Mouse (Mus musculus): ENCODE results near the gene Atp6v1g2. TPM values are rescaled to one million over a fixed set of nuclear protein-coding genes. Genes with fewer than 3 reads are reported as not detected.

Atp6v1g2 gene
- polyA plus RNA-seq, 1 experiment from 2014 or later, result 4.3 TPM

DNA sequence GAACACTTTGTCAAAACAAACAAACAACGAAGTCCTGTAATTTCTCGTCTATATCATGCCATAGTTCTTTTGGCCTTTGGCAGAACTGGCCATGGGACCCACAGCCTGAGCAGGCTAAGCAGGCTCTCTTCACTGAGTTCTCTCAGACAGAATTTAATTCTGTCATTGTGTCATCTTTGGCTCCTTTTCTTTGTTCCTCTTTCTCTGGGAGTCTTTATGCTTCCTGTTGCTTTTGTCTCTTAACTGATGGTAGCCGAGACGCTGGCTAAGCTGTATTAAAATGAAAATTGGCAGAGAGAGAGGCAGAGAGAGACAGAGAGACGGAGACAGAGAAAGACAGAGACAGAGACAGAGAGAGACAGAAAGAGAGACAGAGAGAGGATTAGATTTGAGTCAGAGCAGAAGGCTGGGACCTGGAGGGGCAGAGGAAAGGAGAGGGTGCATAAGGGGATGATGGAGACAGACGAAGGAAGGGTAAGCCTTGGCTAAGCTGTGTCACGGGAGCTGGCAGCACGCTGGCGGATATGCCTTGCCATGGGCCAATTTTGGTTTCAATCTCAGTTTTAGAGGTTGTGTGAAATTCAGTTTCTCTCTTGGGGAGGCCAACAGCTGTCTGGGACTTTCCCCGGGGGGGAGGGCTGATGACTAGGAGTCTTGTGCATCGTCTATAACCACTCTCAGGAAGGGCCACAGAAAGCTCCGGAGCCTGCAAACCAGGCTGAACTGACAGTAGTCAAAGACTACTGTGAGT, 23.5 kb upstream of the Atp6v1g2 start:
- ATAC-seq, result no peak

DNA sequence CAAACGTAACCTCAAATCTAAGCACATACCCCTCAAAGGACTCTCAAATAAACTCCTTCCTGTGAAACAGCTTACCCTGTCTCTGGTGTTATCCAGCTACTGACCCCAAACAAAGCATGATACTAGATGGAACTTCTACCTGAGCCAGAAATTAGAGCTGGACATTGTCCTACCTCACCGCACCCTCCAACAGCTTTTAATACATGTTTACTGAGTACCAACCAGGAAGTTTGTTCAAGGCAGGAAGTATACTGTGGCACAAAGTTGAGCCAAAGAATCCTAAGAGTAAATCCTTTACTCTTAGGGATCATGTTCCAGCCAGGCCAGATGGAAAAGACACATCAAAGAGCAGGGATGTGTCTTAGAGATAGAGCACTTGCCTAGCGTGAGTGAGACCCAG, 22.9 kb upstream of the Atp6v1g2 start:
- ATAC-seq, result no peak
- no peak overlapping the region for H3K4me3 ChIP-seq (replicated peaks)
- no peak overlapping the region for H3K9ac ChIP-seq
- H3K27me3 ChIP-seq (replicated peaks), result no peaks in the 10 kb centered on the region
- H3K36me3 ChIP-seq, result no peaks in the 10 kb centered on the region
- no peaks in the 10 kb centered on the region for H3K4me1 ChIP-seq (replicated peaks)
- no peaks in the 10 kb centered on the region for H3K9me3 ChIP-seq
- H3K4me2 ChIP-seq (replicated peaks), result no peak overlapping the region
- no peak overlapping the region for H3K27ac ChIP-seq
- WGBS, result 57% methylated on average over 3 of the region's 3 CpGs

More for the DNA sequence above, 23.5 kb upstream of the Atp6v1g2 start:
- Histone ChIP-seq H3K27me3 (replicated peaks) (0 out of 2 replicates have a peak, but pooled peaks cover 2% of the 10 kb centered on the region), H3K36me3 (no peaks in the 10 kb centered on the region), H3K4me3 (replicated peaks) (no peak overlapping the region), H3K4me1 (replicated peaks) (no peaks in the 10 kb centered on the region), H3K27ac (no peak overlapping the region), H3K9ac (no peak overlapping the region), H3K9me3 (no peaks in the 10 kb centered on the region), H3K4me2 (replicated peaks) (no peak overlapping the region)
- 79% methylated on average over 12 of the region's 12 CpGs for WGBS

DNA sequence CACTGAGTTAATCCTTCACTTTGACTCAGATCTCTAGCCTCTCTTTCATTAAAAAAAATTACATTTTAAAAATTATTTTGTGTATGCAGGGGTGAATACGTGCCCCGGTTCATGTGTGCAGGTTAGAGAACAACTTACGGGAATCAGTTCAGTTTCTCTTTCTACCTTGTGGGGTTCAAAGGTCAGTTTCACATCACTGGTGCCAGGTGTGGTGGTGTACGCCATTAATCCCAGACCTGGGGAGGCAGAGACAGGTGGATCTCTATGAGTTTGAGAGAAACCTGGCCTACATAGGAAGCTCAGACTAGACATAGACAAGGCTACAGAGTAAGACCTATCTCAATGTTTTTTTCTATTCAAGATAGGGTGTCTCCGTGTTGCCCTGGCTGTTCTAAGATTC, 20.4 kb upstream of the Atp6v1g2 start:
- Histone ChIP-seq H3K36me3 (no peaks in the 10 kb centered on the region), H3K27me3 (replicated peaks) (no peaks in the 10 kb centered on the region), H3K4me1 (replicated peaks) (no peaks in the 10 kb centered on the region), H3K27ac (no peak overlapping the region), H3K9ac (no peak overlapping the region), H3K4me2 (replicated peaks) (no peak overlapping the region), H3K4me3 (replicated peaks) (no peak overlapping the region), H3K9me3 (no peaks in the 10 kb centered on the region)
- no peak for ATAC-seq
- 83% methylated on average over 5 of the region's 5 CpGs for WGBS

DNA sequence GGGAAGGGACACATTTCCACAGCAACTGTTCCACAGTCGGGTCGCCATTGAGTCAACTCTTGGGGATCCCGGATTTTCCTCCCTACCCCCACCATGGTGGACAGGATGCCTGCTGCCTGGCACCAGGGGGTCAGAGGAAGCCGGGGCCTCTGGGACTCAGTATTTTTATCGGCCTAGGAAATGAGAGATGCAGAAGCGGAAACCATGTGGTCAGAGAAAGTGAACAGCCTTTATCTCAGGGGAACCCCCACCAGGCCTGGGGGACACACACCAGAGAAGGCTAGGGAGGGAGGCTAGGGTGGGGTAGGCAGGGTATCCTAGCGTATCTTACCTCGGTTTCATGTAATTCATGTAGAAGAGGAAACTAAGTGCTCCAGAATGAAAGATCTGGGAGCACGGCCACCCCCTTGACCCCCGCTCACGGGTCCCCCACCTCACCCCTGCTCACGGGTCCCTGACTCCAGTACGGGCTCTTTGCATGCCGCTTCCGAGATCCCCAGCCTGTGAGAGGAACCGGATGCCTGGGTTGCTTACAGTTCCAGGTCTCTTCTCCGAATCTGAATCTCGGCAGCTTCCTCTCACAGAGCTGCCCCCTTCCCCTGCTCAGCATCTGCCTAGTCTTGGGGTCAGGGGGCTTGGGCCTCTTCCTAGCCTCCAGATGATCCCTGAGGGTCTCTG, 14.8 kb upstream of the Atp6v1g2 start:
- H3K27me3 ChIP-seq (replicated peaks), result no peaks in the 10 kb centered on the region
- no peak for ATAC-seq
- H3K36me3 ChIP-seq, result peaks cover 8% of the 10 kb centered on the region; the same call in 1 of the 2 replicates
- no peak overlapping the region for H3K4me3 ChIP-seq (replicated peaks)
- no peaks in the 10 kb centered on the region for H3K9me3 ChIP-seq
- no peak overlapping the region for H3K27ac ChIP-seq
- WGBS, result 76% methylated on average over 18 of the region's 18 CpGs
- H3K9ac ChIP-seq, result no peak overlapping the region
- peaks cover 14% of the 10 kb centered on the region for H3K4me1 ChIP-seq (replicated peaks)
- no peak overlapping the region for H3K4me2 ChIP-seq (replicated peaks)

DNA sequence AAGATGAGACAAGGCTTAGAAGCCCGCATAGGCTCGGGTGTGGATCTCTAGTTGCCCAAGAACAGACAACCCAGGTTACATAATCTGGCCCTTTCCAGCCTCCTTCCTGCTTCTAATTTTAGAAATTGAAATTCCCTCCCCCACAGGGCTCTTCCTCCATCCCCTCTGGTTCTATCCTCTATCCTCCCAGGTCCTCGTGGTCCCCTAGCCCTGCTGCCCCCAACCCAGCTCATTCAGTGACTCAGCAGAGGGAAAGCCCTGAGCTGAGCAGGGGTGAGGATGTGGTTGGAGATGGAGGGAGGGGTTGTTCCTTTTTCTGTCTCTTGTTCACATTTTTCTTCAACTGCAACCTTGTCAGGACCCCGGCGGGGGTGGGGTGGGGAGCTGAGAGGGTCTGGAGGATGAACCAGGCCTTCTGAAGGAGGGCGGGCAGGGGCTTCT, 13.8 kb upstream of the Atp6v1g2 start:
- Histone ChIP-seq H3K9me3 (no peaks in the 10 kb centered on the region), H3K4me3 (replicated peaks) (no peak overlapping the region), H3K27ac (no peak overlapping the region), H3K36me3 (peaks cover 8% of the 10 kb centered on the region; the same call in 1 of the 2 replicates), H3K4me1 (replicated peaks) (peaks cover 14% of the 10 kb centered on the region), H3K9ac (no peak overlapping the region), H3K4me2 (replicated peaks) (no peak overlapping the region), H3K27me3 (replicated peaks) (no peaks in the 10 kb centered on the region)
- no peak for ATAC-seq
- WGBS, result 73% methylated on average over 6 of the region's 6 CpGs

DNA sequence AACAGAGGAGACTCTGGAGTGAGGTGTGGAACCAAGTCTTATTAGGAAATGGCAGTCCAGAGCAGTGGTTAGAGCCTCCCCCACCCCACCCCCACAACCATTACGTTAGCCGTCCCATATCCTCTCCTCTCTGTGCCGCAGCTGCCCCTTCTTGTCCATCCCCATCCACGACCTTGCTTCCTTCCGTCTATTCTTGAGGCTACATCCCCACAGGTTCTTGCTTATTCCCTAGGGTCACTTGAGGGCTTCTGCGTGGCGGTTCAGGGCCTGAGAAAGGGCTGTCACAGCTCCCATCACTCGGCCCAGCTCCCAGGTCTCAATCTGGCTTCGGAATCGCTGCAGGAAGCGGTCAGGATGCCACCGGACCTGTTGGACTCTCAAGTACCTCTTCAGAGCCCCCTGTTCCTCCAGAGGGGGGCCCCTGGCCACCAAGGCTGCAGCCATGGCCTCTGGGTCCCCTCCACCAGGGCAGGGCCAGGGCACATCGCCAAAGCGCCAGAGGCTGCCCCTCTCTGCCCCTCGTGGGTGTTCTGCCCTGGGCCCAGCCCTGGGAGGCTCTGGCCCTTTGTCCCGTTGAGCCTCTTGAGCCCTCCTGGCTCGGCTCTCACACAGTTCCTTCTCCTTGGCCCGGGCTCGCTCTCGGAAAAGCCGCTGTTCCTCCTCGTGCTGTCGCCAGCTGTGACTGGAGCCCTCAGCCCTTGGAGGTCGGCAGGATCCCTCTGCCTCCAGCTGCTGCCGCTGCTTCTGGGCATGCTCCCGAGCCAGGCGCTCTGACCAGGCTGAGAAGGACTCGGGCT, 13.1 kb upstream of the Atp6v1g2 start, which contains the start of gene Gm16181:
Gene Gm16181, plus strand, starts transcription at position 679 of the 797 bp plus-strand sequence.
- H3K4me3 ChIP-seq (replicated peaks), result no peak within 1 kb of the TSS
- H3K4me2 ChIP-seq (replicated peaks), result 0 out of 2 replicates have a peak within 1 kb of the TSS, but pooled peaks have one; percentile 14
- peak; percentile 60 for ATAC-seq
- WGBS, result 57% methylated on average over 28 of the region's 28 CpGs
- H3K27ac ChIP-seq, result peak within 1 kb of the TSS; percentile 85
- H3K9me3 ChIP-seq, result no peaks in the 10 kb centered on the region
- H3K36me3 ChIP-seq, result peaks cover 8% of the 10 kb centered on the region; the same call in 1 of the 2 replicates
- H3K9ac ChIP-seq, result peak within 1 kb of the TSS; percentile 28; the same call in 1 of the 2 replicates
- no peaks in the 10 kb centered on the region for H3K27me3 ChIP-seq (replicated peaks)
- H3K4me1 ChIP-seq (replicated peaks), result peaks cover 14% of the 10 kb centered on the region

DNA sequence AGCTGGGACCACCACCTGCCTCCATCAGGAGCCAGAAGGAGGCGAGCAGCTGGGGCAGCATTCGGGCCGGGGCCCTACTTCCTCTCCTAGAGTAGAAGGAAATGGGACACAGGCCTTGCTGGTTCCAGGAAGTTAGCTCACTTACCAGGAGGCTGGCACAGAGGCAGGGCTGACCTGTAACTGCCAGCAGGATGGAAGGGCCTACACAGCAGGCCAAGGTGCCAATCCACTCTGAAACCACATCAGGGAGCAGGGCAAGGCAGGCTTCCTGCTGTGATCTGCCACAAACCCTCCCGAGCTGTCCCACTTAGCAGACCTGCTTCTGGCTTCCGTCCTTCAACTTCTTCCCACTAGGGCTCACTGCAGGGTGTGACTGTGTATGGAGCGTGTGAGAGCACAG, 11.2 kb upstream of the Atp6v1g2 start:
- 49% methylated on average over 6 of the region's 6 CpGs for WGBS
- H3K27me3 ChIP-seq (replicated peaks), result no peaks in the 10 kb centered on the region

DNA sequence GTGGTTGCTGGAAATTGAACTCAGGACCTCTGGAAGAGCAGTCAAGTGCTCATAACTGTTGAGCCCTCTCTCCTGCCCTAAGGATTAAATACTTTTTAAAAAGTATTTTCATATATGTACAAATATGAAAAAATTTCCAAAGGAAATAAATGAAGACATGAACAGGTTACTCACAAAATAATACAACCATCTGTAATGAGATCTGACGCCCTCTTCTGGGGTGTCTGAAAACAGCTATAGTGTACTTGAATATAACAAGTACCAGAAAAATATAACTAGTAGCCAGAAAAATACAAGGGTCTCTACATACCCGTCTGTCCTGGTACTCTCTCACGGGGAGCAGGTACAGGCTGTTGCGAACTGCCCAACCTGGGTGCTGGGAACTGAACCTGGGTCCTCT, 8.8 kb upstream of the Atp6v1g2 start:
- Histone ChIP-seq H3K9me3 (no peaks in the 10 kb centered on the region), H3K36me3 (peaks cover 18% of the 10 kb centered on the region)

More for the DNA sequence above, 11.2 kb upstream of the Atp6v1g2 start:
- no peak overlapping the region for H3K9ac ChIP-seq
- no peaks in the 10 kb centered on the region for H3K9me3 ChIP-seq
- no peak overlapping the region for H3K4me2 ChIP-seq (replicated peaks)
- H3K36me3 ChIP-seq, result peaks cover 8% of the 10 kb centered on the region; the same call in 1 of the 2 replicates
- peaks cover 14% of the 10 kb centered on the region for H3K4me1 ChIP-seq (replicated peaks)
- no peak overlapping the region for H3K27ac ChIP-seq
- no peak for ATAC-seq
- no peak overlapping the region for H3K4me3 ChIP-seq (replicated peaks)

DNA sequence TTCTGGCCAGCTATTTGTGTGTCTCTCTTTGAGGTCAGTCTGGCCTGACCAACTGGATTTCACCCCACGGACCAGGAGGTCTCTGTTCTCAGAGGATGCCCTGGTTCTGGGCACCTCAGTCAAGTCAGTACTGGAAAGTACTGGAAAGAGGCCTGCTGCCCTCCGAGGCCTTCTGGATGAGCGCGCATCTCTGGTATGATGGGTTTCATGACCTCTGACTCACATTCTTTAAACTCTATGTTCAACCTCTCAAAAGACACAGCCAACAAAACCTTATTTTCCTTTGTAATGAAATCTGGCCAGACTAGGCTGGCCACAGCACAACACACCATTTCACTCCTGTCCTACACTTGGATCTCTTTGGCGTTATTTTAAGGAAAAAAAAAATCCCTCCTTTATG, 8.0 kb upstream of the Atp6v1g2 start:
- Histone ChIP-seq H3K4me2 (replicated peaks) (no peak overlapping the region), H3K27ac (no peak overlapping the region), H3K4me1 (replicated peaks) (peaks cover 11% of the 10 kb centered on the region), H3K9me3 (no peaks in the 10 kb centered on the region), H3K36me3 (peaks cover 15% of the 10 kb centered on the region), H3K4me3 (replicated peaks) (no peak overlapping the region), H3K27me3 (replicated peaks) (no peaks in the 10 kb centered on the region), H3K9ac (no peak overlapping the region)
- WGBS, result 93% methylated on average over 5 of the region's 5 CpGs
- no peak for ATAC-seq

More for the DNA sequence above, 8.8 kb upstream of the Atp6v1g2 start:
- H3K4me1 ChIP-seq (replicated peaks), result peaks cover 19% of the 10 kb centered on the region
- no peak overlapping the region for H3K27ac ChIP-seq
- 94% methylated on average over 4 of the region's 4 CpGs for WGBS
- no peak overlapping the region for H3K9ac ChIP-seq
- no peak overlapping the region for H3K4me2 ChIP-seq (replicated peaks)
- no peaks in the 10 kb centered on the region for H3K27me3 ChIP-seq (replicated peaks)
- H3K4me3 ChIP-seq (replicated peaks), result no peak overlapping the region
- ATAC-seq, result no peak

DNA sequence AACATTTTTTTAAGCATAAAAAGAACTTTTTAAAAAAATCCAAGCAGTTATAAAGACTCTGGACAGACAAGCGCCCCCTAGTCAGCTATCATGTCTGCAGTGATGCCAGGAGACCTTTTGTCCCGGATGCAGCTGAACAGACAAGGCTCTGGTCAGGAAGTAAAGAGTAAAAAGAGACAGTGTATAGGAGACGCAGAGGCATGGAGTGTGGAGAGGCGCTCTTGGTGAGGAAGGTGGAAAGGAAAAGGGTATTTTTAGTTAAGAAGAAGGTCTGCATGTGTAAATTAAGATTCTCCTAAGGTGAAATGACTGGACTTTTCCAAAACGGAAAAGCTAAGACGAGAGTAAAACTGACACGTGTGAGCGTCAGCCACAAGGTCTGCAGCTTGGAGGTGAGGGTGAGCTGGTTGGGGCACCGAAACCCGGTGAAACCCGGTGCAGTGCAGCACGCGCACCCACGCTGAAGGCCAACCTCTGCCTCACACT, 6.9 kb upstream of the Atp6v1g2 start:
- H3K4me3 ChIP-seq (replicated peaks), result no peak overlapping the region
- H3K36me3 ChIP-seq, result peaks cover 22% of the 10 kb centered on the region
- no peaks in the 10 kb centered on the region for H3K27me3 ChIP-seq (replicated peaks)
- H3K4me2 ChIP-seq (replicated peaks), result no peak overlapping the region
- H3K9ac ChIP-seq, result no peak overlapping the region
- no peak for ATAC-seq
- WGBS, result 78% methylated on average over 14 of the region's 14 CpGs
- H3K9me3 ChIP-seq, result no peaks in the 10 kb centered on the region
- 0 out of 2 replicates have a peak, but pooled peaks cover 5% of the 10 kb centered on the region for H3K4me1 ChIP-seq (replicated peaks)
- H3K27ac ChIP-seq, result no peak overlapping the region

DNA sequence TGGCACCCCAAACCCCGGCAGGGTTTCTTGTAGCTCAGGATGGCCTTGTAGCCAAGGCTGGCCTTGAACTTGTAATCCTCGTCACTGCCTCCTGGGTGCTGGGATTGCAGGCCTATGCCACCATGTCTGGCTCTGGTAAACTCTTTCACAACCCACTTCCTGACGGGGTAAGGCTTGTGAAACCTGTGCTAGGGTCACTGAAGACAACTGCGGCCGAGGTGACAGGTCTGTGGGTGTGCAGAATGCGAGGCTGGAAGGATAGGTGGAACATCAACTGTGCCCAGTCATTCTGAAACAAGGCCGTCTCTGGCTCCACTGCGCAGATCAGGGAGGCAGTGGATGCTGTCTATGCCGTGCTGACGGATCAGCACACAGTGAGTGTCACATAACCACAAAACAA, 2.4 kb upstream of the Atp6v1g2 start:
- Histone ChIP-seq H3K4me1 (replicated peaks) (peaks cover 27% of the 10 kb centered on the region), H3K27me3 (replicated peaks) (no peaks in the 10 kb centered on the region), H3K4me2 (replicated peaks) (no peak overlapping the region), H3K27ac (no peak overlapping the region), H3K4me3 (replicated peaks) (no peak overlapping the region), H3K9ac (no peak overlapping the region), H3K9me3 (no peaks in the 10 kb centered on the region), H3K36me3 (peaks cover 19% of the 10 kb centered on the region)
- no peak for ATAC-seq
- WGBS, result 92% methylated on average over 10 of the region's 10 CpGs

DNA sequence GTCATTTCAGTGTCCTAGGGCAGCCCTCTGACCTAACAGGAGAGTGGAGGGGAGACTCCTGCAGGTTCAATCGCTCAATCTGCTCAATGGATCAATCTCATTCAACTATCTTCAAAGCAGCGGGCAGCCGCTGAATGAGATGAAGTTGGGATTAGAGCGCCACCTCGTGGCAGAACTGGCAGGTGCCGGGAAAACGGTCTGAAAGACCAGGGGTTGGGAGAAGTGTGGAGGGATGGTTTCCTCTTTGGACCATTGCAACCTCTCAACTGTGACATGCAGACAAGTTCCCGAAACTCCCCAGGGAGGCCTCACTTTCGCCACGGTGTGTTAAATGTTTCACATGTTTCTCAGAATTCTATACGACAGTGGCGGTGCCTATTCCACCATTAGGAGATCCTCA, 1.4 kb upstream of the Atp6v1g2 start:
- Histone ChIP-seq H3K4me1 (replicated peaks) (peaks cover 31% of the 10 kb centered on the region), H3K36me3 (peaks cover 19% of the 10 kb centered on the region), H3K9ac (no peak overlapping the region), H3K27me3 (replicated peaks) (no peaks in the 10 kb centered on the region), H3K4me2 (replicated peaks) (peak overlapping the region; percentile 24; the same call in 1 of the 2 replicates), H3K9me3 (no peaks in the 10 kb centered on the region), H3K27ac (0 out of 2 replicates have a peak overlapping the region, but pooled peaks have one; percentile 74), H3K4me3 (replicated peaks) (no peak overlapping the region)
- 14% methylated on average over 12 of the region's 12 CpGs for WGBS
- ATAC-seq, result no peak
